Mouse (Mus musculus) CD8-positive naive resting alpha-beta T cell, adult 57 days (primary cell): ENCODE measurements around the gene Kat8. TPM values are rescaled to one million over a fixed set of nuclear protein-coding genes. Genes with fewer than 3 reads are reported as not detected.

Experiments
- total RNA-seq: library from RNA; stranded (reverse); gene quantifications from one replicate; pipeline ENCODE4 v1.2.4, GENCODE M21; 2023

Gene Kat8
- 41.4 TPM for total RNA-seq

DNA sequence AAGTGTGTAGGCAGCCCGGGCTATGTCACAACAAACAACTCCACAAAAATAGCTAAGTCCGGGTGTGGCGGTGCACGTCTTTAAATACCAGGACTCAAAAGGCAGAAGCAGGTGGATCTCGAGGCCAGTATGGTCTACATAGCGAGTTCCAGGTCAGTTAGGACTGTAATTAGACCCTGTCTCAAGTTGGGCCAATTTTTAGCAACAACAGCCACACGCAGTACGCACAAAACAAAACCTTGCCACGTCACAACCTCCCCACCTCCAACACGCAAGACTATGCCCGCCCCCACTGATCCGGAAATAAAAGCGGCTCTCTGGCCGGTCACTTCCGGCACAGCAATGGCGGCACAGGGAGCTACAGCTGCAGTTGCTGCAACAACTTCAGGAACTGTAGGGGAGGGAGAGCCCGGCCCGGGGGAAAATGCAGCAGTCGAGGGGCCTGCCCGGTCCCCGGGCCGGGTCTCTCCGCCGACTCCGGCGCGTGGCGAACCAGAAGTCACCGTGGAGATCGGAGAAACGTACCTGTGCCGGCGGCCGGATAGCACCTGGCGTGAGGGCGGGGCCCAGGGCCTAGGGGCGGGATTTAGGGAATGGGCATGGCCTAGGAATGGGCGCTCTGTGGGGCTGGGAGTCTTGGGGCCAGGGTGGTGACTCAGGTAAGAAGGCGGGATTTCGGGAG lies at the start of gene Kat8:
Gene Kat8 (plus strand): TSS at position 327 of the 682 bp plus-strand sequence.

DNA sequence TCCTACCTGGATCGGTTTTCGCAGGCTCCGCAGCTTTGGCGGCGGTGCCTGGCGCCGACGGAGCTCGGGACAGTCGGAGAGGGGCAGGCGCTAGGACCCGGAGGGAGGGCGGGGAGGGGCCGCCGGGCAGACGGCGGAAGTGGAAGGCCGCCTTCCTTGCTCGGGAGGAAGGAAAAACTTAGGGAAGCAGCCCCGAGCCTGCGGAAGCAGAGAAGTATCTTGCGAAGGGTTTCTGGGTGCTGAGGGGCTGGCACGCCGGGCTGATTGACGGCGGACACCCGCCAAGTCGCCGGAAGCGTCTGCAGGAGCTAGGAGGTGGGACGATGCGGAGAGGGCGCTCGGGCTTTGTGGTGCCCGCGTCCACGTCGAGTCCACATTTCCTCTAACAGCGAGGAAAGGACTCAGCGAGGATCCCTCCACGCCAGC lies 36.3 kb upstream of the Kat8 start, which contains the start of gene Zfp646:
Gene Zfp646 (plus strand): TSS at position 181 of the 426 bp plus-strand sequence.

GRCm38 (mm10) chr7:127876467-127877348 lies 35.6 kb upstream of the Kat8 start, which contains the start of gene Zfp668:
Gene Zfp668 (minus strand): TSS chr7:127876828.

DNA sequence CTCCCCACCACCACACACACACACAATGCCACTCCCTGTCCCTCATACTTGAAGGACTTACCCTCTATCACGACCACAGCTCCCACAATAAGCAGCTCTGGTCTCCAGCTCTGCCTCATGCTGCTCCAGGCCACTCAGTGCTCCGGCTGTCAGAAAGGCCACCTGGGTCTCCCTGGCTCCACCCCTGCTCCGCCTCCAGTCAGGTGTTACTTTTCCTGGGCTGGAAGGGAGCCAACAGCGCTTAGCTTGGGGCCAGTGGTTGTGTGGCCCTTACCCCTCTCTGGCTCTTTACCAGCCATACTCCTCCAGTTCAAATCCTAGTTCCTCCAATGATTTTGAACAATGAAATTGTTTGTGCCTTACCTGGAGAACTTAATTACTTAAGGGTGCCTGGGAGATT lies 21.5 kb upstream of the Kat8 start, which contains the start of gene Prss53:
Gene Prss53 (minus strand): TSS at position 173 of the 400 bp plus-strand sequence.

GRCm38 (mm10) chr7:127895442-127895841 lies 16.9 kb upstream of the Kat8 start, which contains the start of the genes Gm21974 and Vkorc1:
Gene Gm21974 (minus strand): TSS chr7:127895454.
Gene Vkorc1 (minus strand): TSS chr7:127895617.

DNA sequence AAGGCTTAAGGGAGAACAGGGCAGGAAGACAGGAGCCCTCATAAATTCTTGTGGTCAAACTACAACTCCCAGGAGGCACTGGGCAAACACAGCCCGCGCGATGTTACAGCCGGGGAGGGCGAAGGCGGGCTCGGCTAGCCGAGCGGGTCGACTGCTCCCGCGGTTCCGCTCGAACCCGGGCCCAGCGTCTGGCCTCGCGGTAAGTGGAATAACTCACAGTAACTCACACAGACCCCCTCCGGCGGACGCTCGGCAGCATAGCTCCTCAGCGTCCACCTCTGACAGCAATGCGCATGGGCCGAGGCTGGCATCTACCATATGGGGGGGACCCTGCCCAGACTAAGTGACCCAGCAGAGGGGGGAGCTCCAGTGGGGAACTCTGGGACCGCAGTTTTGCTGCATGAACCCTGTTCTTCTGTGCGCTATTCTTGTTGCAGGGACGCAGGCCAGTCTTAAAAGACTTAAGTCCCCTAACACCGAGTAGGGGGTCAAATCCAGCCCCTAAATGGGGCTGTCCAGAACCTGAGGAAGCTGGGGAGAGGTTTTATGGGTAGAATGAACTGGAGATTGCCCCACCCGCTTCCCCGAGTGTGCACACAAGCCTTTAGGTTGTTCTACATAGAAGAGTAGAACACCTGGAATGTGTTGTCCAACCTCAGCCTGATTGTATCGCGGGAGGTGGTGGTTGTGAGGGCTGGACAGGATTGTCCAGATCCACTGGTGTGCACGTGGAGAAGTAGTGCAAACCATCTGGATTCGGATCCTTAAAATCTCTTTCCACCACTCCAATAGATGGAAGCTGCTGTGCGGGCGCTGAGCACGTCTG lies 8.1 kb upstream of the Kat8 start, which contains the start of gene Bckdk:
Gene Bckdk (plus strand): TSS at position 112 of the 826 bp plus-strand sequence.

DNA sequence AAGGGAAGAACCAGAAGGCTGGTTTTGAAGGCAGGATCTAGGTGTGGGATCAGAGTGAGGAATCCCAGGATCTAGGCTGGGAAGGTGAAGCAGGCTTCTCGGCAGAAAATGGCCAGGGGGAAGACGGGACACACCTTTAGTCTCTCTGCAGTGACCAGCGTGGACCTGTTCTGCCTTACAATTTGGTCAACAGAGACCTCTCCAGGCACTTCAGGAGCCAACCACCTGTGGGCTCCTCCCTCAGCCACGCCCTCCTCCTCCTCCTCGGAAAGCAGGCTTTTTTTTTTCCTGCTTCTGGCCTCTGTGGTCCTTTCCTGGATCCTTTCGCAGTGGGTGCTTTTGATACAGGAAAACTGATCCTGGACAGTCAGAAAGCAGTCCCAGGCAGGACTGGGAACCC lies 17.6 kb downstream of the Kat8 start, which contains the start of gene Prss8:
Gene Prss8 (minus strand): TSS at position 182 of the 400 bp plus-strand sequence.

DNA sequence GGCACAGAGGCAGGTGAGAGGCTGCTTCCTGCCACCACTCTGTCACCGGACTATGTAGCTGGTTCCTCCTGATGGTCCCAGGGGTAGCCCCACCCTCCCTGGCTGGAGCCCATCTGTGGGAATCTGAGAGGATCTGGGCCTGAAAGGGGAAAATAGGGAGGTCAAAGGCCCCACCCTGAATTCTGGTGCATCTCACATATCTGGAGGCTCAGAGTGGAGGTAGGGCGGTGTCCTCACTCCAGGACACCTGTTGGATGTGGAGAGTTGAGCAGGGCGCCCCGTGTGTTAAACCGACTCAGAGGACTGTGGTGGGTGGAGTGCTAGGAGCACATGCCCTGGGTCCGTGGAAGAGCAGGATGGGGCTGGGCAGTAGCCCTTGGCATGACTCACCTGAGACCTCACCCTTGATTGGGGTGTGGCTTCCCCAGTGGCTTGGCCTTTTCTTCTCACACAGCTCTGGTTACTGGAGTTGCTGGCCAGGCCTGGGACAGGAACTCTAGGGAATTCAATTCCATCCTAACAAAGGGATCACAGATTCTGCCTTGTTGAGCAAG lies 34.2 kb downstream of the Kat8 start, which contains the start of gene Prss36:
Gene Prss36 (minus strand): TSS at position 256 of the 554 bp plus-strand sequence.

DNA sequence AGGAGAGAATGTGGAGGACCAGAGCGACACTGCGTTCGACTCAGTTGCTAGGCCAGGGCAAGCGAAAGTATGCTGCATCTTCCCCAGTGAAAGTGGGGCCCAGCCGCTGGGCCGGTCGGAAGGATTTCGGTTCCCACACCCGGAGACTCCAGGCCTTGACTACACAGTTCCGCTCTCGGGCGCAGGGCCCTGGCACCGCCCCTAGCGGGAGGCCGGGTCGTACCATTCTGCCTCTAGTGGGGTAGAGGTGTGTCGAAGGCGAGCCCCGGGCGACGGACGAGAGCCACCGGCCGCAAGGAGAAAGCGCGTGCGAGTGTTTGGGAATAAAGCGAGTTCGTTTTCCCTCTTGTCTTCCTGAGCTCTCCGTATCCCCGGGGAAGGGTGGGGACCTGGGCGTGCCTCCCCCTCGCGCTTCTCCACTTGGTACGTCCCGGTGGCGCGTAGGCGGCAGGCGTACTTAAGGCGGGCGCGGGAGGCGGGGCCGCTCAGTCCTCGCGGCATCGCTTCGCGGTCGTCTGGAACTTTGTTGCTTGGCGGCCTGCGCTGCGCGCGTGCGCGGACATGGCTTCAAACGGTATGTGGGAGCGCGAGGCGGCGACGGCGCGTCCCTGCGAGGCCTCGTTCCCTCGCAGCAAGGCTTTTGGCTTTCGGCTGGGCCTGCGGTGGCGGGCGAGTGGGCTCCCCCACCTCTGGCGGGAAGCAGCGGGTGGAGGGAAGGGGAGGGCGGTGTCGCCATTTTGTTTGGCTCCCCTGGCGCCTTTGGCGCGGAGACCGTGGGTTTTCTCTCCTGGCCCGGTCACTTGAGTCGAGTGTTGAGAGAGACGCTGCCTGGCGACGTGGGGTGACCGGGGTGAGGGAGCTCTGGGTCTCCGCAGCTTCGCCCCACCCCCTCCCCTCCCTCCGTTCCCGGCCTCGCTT lies 54.9 kb downstream of the Kat8 start, which contains the start of gene Fus:
Gene Fus (plus strand): TSS at position 454 of the 918 bp plus-strand sequence.

Other genes with a start within 250 kb of the Kat8 start
- 25.3 TPM for gene Bcl7c, start 203.6 kb upstream of the Kat8 start, total RNA-seq
- gene Ctf1, start 199.8 kb upstream of the Kat8 start, total RNA-seq = not detected
- not detected for gene Ctf2, start 180.3 kb upstream of the Kat8 start, total RNA-seq
- 4.6 TPM for gene Fbxl19, start 168.0 kb upstream of the Kat8 start, total RNA-seq
- gene Orai3, start 142.7 kb upstream of the Kat8 start, total RNA-seq = 13.8 TPM
- 73.7 TPM for gene Setd1a, start 135.8 kb upstream of the Kat8 start, total RNA-seq
- not detected for gene Gm49388, start 126.9 kb upstream of the Kat8 start, total RNA-seq
- gene Hsd3b7, start 111.9 kb upstream of the Kat8 start, total RNA-seq = 3.0 TPM
- 110 TPM for gene Stx4a, start 88.2 kb upstream of the Kat8 start, total RNA-seq
- gene Stx1b, start 88.0 kb upstream of the Kat8 start, total RNA-seq = not detected
- gene Zfp646, start 36.3 kb upstream of the Kat8 start, total RNA-seq = 87.3 TPM
- gene Zfp668, start 35.7 kb upstream of the Kat8 start, total RNA-seq = 23.2 TPM
- 0.24 TPM for gene Prss53, start 21.5 kb upstream of the Kat8 start, total RNA-seq
- gene Gm21974, start 17.1 kb upstream of the Kat8 start, total RNA-seq = not detected
- gene Vkorc1, start 16.9 kb upstream of the Kat8 start, total RNA-seq = 13.8 TPM
- gene Bckdk, start 8.4 kb upstream of the Kat8 start, total RNA-seq = 22.0 TPM
- not detected for gene Prss8, start 17.6 kb downstream of the Kat8 start, total RNA-seq
- gene Prss36, start 34.2 kb downstream of the Kat8 start, total RNA-seq = 1.0 TPM
- gene Fus, start 54.9 kb downstream of the Kat8 start, total RNA-seq = 801 TPM
- 44.5 TPM for gene Pycard, start 81.4 kb downstream of the Kat8 start, total RNA-seq
- 1.2 TPM for gene Trim72, start 91.4 kb downstream of the Kat8 start, total RNA-seq
- 3.2 TPM for gene Itgam, start 150.1 kb downstream of the Kat8 start, total RNA-seq
- not detected for gene Gm49368, start 150.2 kb downstream of the Kat8 start, total RNA-seq
- 5.7 TPM for gene Itgax, start 217.0 kb downstream of the Kat8 start, total RNA-seq
- 3.2 TPM for gene Itgad, start 241.9 kb downstream of the Kat8 start, total RNA-seq